Mouse (Mus musculus) gastrocnemius, adult 8-10 months (tissue): ENCODE measurements around the gene Gm49405. TPM values are rescaled to one million over a fixed set of nuclear protein-coding genes. Genes with fewer than 3 reads are reported as not detected.

Experiments
- DNase-seq, 2 experiments: peaks; one replicate each; pipeline ENCODE4 v3.0.0; 2022; ENCODE audit warnings: low spot score in 2 of 2
- total RNA-seq, 4 experiments: library from RNA; stranded (reverse); gene quantifications; 2 replicates each; pipeline ENCODE4 v1.2.4; 2022

The Gm49405 gene
- total RNA-seq, 4 experiments from 2014 or later, result 0.12 to 0.39 (median 0.15) TPM

DNA sequence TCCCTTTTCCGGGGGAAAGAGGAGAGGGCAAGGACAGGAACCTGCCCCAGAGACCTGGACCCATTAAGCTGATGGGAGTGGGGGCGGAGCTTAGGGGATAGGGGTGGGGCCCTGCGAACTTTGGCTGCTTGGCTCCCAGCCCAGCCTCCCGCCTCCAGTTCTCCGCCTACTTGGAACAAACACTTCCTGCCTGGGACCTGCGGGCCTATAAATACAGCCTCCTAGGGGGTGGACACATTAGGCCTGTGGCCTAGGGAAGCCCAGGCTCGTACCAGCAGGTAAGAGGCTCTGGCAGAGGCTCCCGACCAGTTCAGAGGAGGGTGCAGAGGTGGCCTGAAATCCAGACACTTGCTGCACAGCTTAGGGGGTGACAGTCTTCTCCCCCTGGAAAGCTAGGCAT, 14.1 kb upstream of the Gm49405 start, which contains the start of gene Acy3:
Acy3 (plus strand) TSS at position 237 of the 400 bp plus-strand sequence.
- peak; percentile 68 to 79 for DNase-seq

GRCm38 (mm10) chr19:3988066-3988465, 12.4 kb upstream of the Gm49405 start:
- DNase-seq, result no peak

- DNase-seq, result no peak
These were observed 11.7 kb upstream of the Gm49405 start for GRCm38 (mm10) chr19:3988750-3989149.

DNA sequence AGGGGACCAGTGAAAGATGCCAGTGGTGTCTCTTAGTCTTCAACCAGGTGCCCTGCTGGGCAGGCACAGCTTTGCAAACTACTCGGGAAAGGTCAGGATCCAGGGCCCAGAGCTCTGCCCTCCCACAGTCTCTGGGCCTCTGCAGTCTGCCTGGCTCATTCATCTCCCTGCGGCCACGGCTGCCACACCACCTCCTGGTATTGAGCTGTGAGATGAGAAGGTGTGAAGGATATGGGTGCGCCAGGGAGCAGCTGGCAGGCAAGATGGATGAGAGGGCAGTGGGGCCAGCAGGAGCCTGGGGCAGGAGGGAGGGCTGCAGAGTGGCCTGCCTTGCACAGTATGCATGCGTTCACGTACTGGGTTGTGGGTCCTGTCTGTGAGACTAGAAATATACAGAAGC, 9.6 kb upstream of the Gm49405 start:
- peak in 1 of 2 experiments; percentile 48 for DNase-seq

GRCm38 (mm10) chr19:3991562-3991961, 8.9 kb upstream of the Gm49405 start:
- DNase-seq, result no peak

- DNase-seq, result no peak
These were observed 8.5 kb upstream of the Gm49405 start for GRCm38 (mm10) chr19:3991966-3992365.

- DNase-seq, result no peak
These were observed 8.0 kb upstream of the Gm49405 start, which contains the start of gene Tbx10 for GRCm38 (mm10) chr19:3992416-3992815. TSS of gene Tbx10 (plus strand) at chr19:3992752.

- no peak for DNase-seq
These were observed 5.5 kb upstream of the Gm49405 start for GRCm38 (mm10) chr19:3994932-3995331.

- DNase-seq, result no peak
These were observed 4.9 kb upstream of the Gm49405 start for GRCm38 (mm10) chr19:3995505-3995904.

- DNase-seq, result no peak
These were observed 4.3 kb upstream of the Gm49405 start for GRCm38 (mm10) chr19:3996106-3996505.

DNA sequence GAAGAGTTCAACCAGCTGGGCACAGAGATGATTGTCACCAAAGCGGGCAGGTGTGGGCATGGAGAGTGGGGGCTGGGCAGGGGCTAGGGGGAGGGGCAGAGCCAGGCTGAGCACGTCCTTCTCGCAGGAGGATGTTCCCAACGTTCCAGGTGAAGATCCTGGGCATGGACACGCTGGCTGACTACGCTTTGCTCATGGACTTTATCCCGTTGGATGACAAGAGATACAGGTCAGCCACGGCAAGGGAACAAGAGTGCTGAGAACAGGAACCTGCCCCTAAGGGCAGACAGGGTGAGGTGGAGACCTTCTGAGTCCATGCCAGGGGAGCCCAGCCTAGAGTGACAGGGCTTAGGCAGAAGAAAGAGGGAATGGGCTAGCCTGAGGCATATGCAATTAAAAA, 3.7 kb upstream of the Gm49405 start:
- no peak for DNase-seq

DNA sequence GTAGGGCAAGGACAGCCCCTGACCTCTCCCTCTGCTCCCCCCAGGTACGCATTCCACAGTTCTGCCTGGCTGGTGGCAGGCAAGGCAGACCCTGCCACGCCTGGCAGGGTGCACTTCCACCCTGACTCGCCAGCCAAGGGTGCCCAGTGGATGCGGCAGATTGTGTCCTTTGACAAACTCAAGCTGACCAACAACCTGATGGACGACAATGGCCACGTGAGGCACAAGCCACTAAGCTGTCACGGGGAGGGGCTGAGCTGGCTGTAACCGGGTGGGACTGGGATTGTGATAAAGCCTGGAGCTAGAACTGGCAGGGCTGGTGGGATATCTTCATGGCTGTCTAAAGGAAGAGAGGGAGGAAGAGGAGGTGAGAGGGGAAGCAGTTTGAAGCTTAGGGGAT, 3.2 kb upstream of the Gm49405 start:
- DNase-seq, result no peak

- no peak for DNase-seq
These were observed 2.1 kb upstream of the Gm49405 start for GRCm38 (mm10) chr19:3998335-3998734.

DNA sequence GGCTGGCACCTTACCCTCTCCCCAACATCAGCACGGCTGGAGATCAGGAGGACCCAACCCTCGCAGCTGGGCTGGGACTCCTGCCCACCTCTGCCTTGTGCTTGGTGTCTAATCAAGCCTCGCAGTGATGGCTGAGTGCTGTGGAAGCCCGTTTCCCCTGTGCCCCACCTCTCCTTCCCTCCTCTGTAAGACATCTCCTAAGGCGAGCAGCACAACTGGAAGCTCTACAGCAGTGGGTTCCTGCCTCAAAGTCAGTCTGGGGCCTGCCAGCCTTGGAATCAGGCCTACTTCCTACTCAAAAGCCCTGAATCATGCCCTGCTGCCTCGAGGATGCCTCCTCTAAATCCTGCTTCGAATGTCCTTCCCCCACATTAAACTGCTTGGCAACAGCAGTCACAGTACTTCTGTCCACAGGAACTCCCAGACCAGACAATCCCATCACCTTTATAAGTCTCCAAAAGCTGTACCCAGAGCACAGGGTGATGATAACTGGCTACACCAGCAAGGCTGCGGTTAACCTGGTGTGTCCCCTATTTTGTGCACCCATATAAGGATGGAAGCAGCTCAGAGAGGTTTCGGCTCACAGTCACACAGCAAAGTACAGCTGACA, 1.2 kb upstream of the Gm49405 start:
- DNase-seq, result no peak

GRCm38 (mm10) chr19:4000949-4001525, 611 bp downstream of the Gm49405 start:
- DNase-seq, result no peak

- DNase-seq, result no peak
These were observed 1.3 kb downstream of the Gm49405 start for GRCm38 (mm10) chr19:4001752-4002151.

DNA sequence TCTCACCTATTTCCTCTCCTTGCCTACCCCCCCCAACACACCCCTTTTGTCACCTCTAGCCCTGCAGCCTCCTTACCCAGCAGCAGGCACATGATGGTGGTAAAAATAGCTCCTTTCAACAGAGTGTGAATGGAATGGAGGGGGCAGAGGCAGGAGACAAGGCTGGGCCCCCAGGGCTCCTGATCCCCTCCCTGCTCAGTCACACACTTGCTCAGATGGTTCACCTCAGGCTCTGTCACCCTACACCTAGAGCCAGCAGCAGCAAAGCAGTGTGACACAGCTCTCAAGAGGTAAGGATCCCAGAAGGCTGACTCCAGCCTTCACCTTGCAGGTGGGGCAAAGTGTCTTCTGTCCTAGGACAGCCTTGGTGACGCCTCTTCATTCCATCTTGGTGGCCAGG, 2.7 kb downstream of the Gm49405 start, which contains the start of gene Doc2g:
Doc2g (plus strand) TSS at position 202 of the 400 bp plus-strand sequence.
- DNase-seq, result no peak

DNA sequence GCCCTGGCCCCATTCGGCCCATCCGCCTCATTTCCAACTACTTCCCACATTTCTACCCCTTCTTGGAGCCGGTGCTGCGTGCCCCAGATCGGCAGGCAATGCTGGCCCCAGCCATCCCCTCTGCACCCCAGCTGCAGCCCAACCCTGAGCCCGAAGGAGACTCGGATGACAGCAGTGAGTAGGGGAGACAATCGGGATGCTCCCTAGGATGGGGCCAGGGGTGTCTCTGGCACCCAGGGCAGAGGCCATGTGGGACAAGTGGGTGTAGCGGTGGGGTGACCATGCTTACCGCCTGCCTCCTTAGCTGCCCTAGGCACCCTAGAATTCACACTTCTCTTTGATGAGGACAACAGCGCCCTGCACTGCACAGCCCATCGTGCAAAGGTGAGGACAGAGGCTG, 3.2 kb downstream of the Gm49405 start:
- DNase-seq, result no peak

- no peak for DNase-seq
These were observed 3.9 kb downstream of the Gm49405 start for GRCm38 (mm10) chr19:4004331-4004730.

DNA sequence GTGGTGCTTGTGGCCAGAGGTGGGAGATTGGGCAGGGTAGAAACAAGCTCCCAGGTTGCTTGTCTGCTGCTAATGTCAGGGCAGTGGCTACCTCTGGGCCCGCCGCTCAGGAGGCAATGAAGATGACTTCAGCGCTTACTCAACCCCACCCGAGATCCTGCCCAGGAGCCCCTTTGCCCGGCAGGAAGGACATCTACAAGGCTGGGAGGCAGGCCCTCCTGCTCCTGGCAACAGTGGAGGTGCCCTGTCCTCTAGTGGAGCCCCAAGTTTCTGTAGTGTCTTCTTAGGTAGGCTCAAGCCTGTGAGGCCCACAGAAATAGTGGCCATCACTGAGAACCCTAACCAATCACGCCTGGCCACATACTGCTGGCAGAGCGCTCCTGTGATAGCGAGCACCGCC, 4.7 kb downstream of the Gm49405 start:
- DNase-seq, result no peak

- DNase-seq, result no peak
These were observed 5.5 kb downstream of the Gm49405 start for GRCm38 (mm10) chr19:4005971-4006370.

- DNase-seq, result no peak
These were observed 10.7 kb downstream of the Gm49405 start for GRCm38 (mm10) chr19:4011086-4011485.

DNA sequence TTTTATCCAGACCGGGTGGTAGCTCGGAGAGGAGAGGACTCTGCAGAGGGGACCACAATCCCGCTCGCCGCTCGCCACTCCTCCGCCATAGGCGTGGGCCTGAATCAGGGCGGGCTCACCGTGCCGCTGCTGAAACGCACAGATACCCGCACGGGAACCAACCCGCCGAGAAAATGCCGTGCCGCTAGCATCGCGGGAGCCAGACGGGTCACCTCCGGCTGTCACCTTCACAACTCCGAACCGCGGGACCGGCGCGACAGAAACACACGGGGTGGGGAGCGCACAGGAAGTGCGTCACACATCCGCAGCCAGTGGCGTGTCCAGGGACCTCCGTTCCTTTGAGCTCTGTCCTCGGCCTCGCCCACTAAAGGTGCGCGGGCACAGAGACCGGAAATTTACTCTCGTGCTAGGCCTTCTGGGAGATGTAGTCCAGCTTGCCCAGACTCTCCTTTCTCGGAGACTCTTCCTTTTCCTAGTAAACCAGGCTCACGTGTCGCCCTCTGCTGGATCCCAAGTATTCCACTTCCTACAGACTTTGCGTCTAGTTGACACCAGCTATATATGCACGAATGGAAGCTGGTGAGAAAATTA, 12.1 kb downstream of the Gm49405 start, which contains the start of gene Ndufv1:
Ndufv1 (minus strand) TSS at position 375 of the 591 bp plus-strand sequence.
- DNase-seq, result peak; percentile 95 to 97
